ENCODE assay signal across 26 mouse cellular contexts in the genomic region with DNA sequence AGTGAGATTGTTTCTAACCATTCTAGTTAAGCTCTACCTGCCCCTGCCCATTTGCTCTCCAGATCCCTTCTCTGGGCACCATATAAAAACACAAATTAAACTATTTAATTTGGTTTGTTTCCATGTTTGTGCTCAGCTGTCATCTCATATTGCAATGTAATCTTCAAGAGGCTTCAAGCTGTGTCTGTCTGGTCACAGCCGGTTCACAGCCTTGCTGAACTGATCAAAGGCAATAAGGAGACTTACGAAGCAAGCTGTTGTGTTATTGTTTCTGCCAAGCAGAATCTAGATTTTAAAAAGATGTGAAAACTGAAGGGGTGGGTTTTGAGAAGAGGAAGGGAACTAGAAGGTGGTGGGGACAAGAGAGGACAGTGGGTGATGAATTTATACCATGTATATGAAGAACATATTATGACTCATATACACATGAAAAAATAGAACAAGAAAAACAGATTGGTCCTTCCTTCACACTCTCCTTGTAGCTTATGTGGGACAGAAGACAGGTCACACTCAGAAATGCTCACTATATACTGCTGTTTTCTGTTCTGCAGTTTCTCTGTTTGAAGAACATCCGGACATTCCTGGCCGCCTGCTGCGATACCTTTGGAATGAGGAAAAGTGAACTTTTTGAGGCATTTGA.
DNase-seq lines count a peak whose midpoint lies in the region; ATAC-seq and TF ChIP-seq lines count a peak whose summit lies in the region.
"Had no signal": no experiment of that assay in that cellular context is flagged by ENCODE, and none has a peak within 500 bp of the region (broad histone marks: within the 10 kb centered on the region; RNA-seq: fewer than 3 reads in every experiment).

No protein-coding gene starts in this region.

- no peak overlapping the region for H3K27ac ChIP-seq in hindbrain, embryonic 16.5 days (ENCODE audit: low read depth, low read length)
- H3K27ac ChIP-seq in hindbrain, embryonic 13.5 days = no peak overlapping the region
- H3K27ac ChIP-seq in midbrain, postnatal 0 days (ENCODE audit: low read depth, low read length) = no peak overlapping the region
- no peak overlapping the region for H3K27ac ChIP-seq in midbrain, embryonic 16.5 days (ENCODE audit: low read length)
- H3K27ac ChIP-seq: embryonic facial prominence, embryonic 12.5 days; embryonic facial prominence, embryonic 15.5 days; forebrain, embryonic 13.5 days; heart, adult 2 months; heart, embryonic 10.5 days; heart, embryonic 13.5 days; hindbrain, embryonic 12.5 days had no signal

- ATAC-seq in hindbrain, embryonic 16.5 days = 0 out of 2 replicates have a peak, but pooled peaks have one; percentile 54
- ATAC-seq in hindbrain, embryonic 13.5 days (ENCODE audit: low FRiP score) = no peak
- no peak for ATAC-seq in midbrain, postnatal 0 days (ENCODE audit: low FRiP score)
- no peak for ATAC-seq in midbrain, embryonic 16.5 days
- no peak for ATAC-seq in erythroblast, adult 5-6 weeks (replicated peaks; ENCODE audit: low FRiP score, poor library complexity, severe bottlenecking)
- ATAC-seq: forebrain, embryonic 13.5 days; forebrain, embryonic 16.5 days; intestine, postnatal 0 days had no signal

- no peak for TF ChIP-seq CTCF in midbrain, postnatal 0 days (IDR thresholded peaks at IDR 0.05)

- no peaks in the 10 kb centered on the region for H3K9me3 ChIP-seq in hindbrain, embryonic 16.5 days (ENCODE audit: control insufficient read depth, low read length)
- no peaks in the 10 kb centered on the region for H3K9me3 ChIP-seq in hindbrain, embryonic 13.5 days
- H3K9me3 ChIP-seq in midbrain, postnatal 0 days (ENCODE audit: low read length) = no peaks in the 10 kb centered on the region
- no peaks in the 10 kb centered on the region for H3K9me3 ChIP-seq in midbrain, embryonic 16.5 days (replicated peaks; ENCODE audit: control insufficient read depth, low read length, poor library complexity, severe bottlenecking)
- H3K9me3 ChIP-seq: embryonic facial prominence, embryonic 12.5 days; embryonic facial prominence, embryonic 15.5 days; forebrain, embryonic 13.5 days; heart, embryonic 10.5 days; heart, embryonic 13.5 days; hindbrain, embryonic 12.5 days had no signal

- no peaks in the 10 kb centered on the region for H3K36me3 ChIP-seq in hindbrain, embryonic 16.5 days (ENCODE audit: control insufficient read depth, insufficient read depth, low read length)
- H3K36me3 ChIP-seq in hindbrain, embryonic 13.5 days = no peaks in the 10 kb centered on the region
- no peaks in the 10 kb centered on the region for H3K36me3 ChIP-seq in midbrain, postnatal 0 days (ENCODE audit: insufficient read depth, low read length)
- H3K36me3 ChIP-seq in midbrain, embryonic 16.5 days (ENCODE audit: control insufficient read depth, insufficient read depth, low read length) = no peaks in the 10 kb centered on the region
- H3K36me3 ChIP-seq: embryonic facial prominence, embryonic 12.5 days; embryonic facial prominence, embryonic 15.5 days; heart, embryonic 10.5 days; heart, embryonic 13.5 days; hindbrain, embryonic 12.5 days had no signal

- H3K4me2 ChIP-seq in hindbrain, embryonic 16.5 days (ENCODE audit: low read length) = no peak overlapping the region
- no peak overlapping the region for H3K4me2 ChIP-seq in hindbrain, embryonic 13.5 days
- no peak overlapping the region for H3K4me2 ChIP-seq in midbrain, postnatal 0 days (ENCODE audit: low read depth, low read length, poor library complexity, severe bottlenecking)
- H3K4me2 ChIP-seq in midbrain, embryonic 16.5 days (ENCODE audit: low read length) = no peak overlapping the region
- H3K4me2 ChIP-seq: embryonic facial prominence, embryonic 12.5 days; embryonic facial prominence, embryonic 15.5 days; forebrain, embryonic 13.5 days; heart, embryonic 13.5 days; hindbrain, embryonic 12.5 days had no signal

- 73% methylated on average over 5 of the region's 5 CpGs for WGBS in hindbrain, embryonic 16.5 days
- WGBS in hindbrain, embryonic 13.5 days = 80% methylated on average over 5 of the region's 5 CpGs
- 73% methylated on average over 5 of the region's 5 CpGs for WGBS in midbrain, postnatal 0 days
- WGBS in midbrain, embryonic 16.5 days = 65% methylated on average over 5 of the region's 5 CpGs

- peak; percentile 16 to 21 for DNase-seq in cerebellum, postnatal 10 days
- DNase-seq in cerebellum, postnatal 25 days = no peak
- peak; percentile 61 for DNase-seq in midbrain, postnatal 0 days (ENCODE audit: low spot score)
- no peak for DNase-seq in thymus, adult 18-20 months
- DNase-seq: adrenal gland, postnatal 10 days; adrenal gland, postnatal 36 days; cerebellum, adult 11-12 months; cerebellum, adult 8-10 months; gastrocnemius, postnatal 10 days; gastrocnemius, postnatal 36 days; heart, adult 2 months; heart, postnatal 14 days; heart, postnatal 4 days had no signal

- no peak overlapping the region for H3K9ac ChIP-seq in hindbrain, embryonic 16.5 days (ENCODE audit: low read depth, low read length)
- H3K9ac ChIP-seq in hindbrain, embryonic 13.5 days = no peak overlapping the region
- H3K9ac ChIP-seq in midbrain, postnatal 0 days (replicated peaks; ENCODE audit: low read length, poor library complexity, severe bottlenecking) = no peak overlapping the region
- H3K9ac ChIP-seq in midbrain, embryonic 16.5 days (ENCODE audit: low read depth, low read length) = no peak overlapping the region
- H3K9ac ChIP-seq: embryonic facial prominence, embryonic 12.5 days; embryonic facial prominence, embryonic 15.5 days; forebrain, embryonic 13.5 days; heart, embryonic 13.5 days; hindbrain, embryonic 12.5 days had no signal

- peaks cover 4% of the 10 kb centered on the region for H3K4me1 ChIP-seq in hindbrain, embryonic 16.5 days (ENCODE audit: control insufficient read depth, insufficient read depth, low read depth, low read length)
- H3K4me1 ChIP-seq in hindbrain, embryonic 13.5 days (replicated peaks) = peaks cover 18% of the 10 kb centered on the region
- H3K4me1 ChIP-seq in midbrain, postnatal 0 days (ENCODE audit: insufficient read depth, low read length) = no peaks in the 10 kb centered on the region
- peaks cover 7% of the 10 kb centered on the region; the same call in 1 of the 2 replicates for H3K4me1 ChIP-seq in midbrain, embryonic 16.5 days (ENCODE audit: control insufficient read depth, insufficient read depth, low read length)
- H3K4me1 ChIP-seq: embryonic facial prominence, embryonic 12.5 days; heart, embryonic 10.5 days; heart, embryonic 13.5 days had no signal

- H3K27me3 ChIP-seq in hindbrain, embryonic 16.5 days (replicated peaks; ENCODE audit: control insufficient read depth, insufficient read depth, low read length) = no peaks in the 10 kb centered on the region
- no peaks in the 10 kb centered on the region for H3K27me3 ChIP-seq in hindbrain, embryonic 13.5 days
- no peaks in the 10 kb centered on the region for H3K27me3 ChIP-seq in midbrain, postnatal 0 days (ENCODE audit: insufficient read depth, low read length)
- no peaks in the 10 kb centered on the region for H3K27me3 ChIP-seq in midbrain, embryonic 16.5 days (ENCODE audit: control insufficient read depth, insufficient read depth, low read depth, low read length)
- H3K27me3 ChIP-seq: embryonic facial prominence, embryonic 12.5 days; embryonic facial prominence, embryonic 15.5 days; forebrain, embryonic 13.5 days; heart, embryonic 13.5 days; hindbrain, embryonic 12.5 days had no signal

- H3K4me3 ChIP-seq in hindbrain, embryonic 16.5 days (ENCODE audit: low read length) = no peak overlapping the region
- H3K4me3 ChIP-seq in hindbrain, embryonic 13.5 days = no peak overlapping the region
- no peak overlapping the region for H3K4me3 ChIP-seq in midbrain, postnatal 0 days (ENCODE audit: low read depth, low read length)
- H3K4me3 ChIP-seq in midbrain, embryonic 16.5 days (ENCODE audit: low read depth, low read length) = no peak overlapping the region
- H3K4me3 ChIP-seq: embryonic facial prominence, embryonic 12.5 days; embryonic facial prominence, embryonic 15.5 days; erythroblast, embryonic 14.5 days; forebrain, embryonic 13.5 days; heart, adult 2 months; heart, embryonic 10.5 days; heart, embryonic 13.5 days; hindbrain, embryonic 12.5 days had no signal

Comparison
In these comparisons a context has a peak if more than half of its experiments do, and no peak if none do; other contexts are left out.
1. DNase-seq: peak in cerebellum, postnatal 10 days (2 of 2) and midbrain, postnatal 0 days (single experiment); none in cerebellum, postnatal 25 days (0 of 2) and thymus, adult 18-20 months (0 of 2).